Mouse (Mus musculus) heart, adult 18-20 months (tissue): ENCODE measurements around the gene Slc4a3. TPM values are rescaled to one million over a fixed set of nuclear protein-coding genes. Genes with fewer than 3 reads are reported as not detected.

Experiments
- DNase-seq, 2 experiments: peaks; one replicate each; pipeline ENCODE4 v3.0.0; 2021 to 2022; ENCODE audit warnings: mixed read lengths in 1 of 2
- long read RNA-seq, 2 experiments: library from polyadenylated mRNA; stranded (forward); transcript quantifications; one replicate each; pipeline ENCODE4 v2.0.0; 2021
- total RNA-seq, 2 experiments: library from RNA; stranded (reverse); gene quantifications; 2 replicates each; pipeline ENCODE4 v1.2.3; 2021

Gene Slc4a3
- total RNA-seq: 100 to 1,000 TPM; 249 to 266 TPM
- long read RNA-seq, experiment 1, partial matches to known transcripts: 122 of 226 reads
- long read RNA-seq, experiment 1, other reads (novel, unspliced or antisense): 104 of 226 reads
- long read RNA-seq, experiment 2, partial matches to known transcripts: 97 of 127 reads
- long read RNA-seq, experiment 2, other reads (novel, unspliced or antisense): 30 of 127 reads

DNA sequence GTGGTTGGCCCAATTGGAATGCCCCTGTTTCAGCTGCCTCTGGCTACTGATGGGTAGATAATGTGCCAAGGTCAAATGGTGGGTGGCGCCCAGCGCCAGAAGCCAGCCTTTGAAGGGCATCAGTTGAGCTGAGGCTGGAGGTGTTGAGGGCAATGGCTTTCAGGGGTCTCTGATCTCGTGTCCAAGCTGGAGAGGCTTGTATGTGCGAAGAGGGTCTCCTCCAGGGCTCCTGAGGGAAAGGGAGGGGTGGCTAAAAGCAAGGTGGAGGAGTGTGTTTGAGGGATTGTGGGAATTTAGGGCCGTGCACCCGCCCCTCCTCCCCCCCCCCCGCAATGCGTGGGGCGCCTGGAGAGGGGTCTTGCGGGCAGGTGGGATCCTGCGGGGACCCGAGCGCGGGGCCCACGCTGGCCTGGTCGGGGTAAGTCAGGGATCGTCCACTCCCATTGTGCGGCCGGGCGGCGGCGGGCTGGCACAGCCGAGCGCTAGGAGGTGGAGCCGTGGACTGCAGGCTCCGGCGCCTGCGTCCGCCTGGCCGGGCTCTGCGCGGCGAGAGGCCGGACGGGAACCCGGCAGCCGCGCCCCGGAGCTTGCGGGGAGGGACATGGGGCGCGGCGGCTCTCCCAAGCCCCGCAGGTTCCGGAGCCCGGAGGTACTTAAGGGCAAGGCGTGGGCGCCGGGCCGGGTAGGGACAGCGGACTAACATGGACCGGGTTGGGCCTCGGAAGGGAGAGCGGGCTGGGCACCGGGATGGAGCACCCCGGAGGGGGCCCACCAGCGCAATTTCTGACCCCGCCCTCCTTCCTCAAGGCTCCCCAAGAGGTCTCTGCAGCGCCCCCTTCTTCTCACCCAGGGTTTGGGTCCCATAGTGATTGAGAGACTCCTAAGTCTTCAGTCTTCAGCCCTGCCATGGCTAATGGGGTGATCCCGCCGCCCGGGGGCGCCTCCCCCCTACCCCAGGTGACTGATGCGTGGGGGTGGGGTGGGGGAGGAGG, at the start of gene Slc4a3:
Slc4a3 (plus strand) TSS at position 302 of the 992 bp plus-strand sequence.
- peak; percentile 70 to 74 for DNase-seq

DNA sequence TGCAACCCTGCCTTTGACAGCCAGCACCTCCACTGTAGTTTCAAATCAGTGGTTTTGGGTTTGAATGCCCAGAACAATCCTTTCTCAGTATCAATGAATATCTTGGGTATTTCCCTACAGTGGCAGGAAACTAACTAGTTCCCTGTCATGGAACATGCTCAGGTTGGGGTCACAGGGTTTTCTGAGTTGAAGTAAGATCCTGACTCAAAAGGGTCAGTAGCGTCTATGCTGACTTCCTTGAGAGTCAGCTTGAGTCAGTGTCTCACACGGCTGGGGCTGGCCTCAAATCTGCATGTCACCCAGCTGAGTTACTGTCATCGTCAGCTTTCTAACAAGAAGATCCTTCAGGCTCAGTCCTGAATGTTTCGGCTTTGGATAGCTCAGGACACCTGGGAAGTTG, 47.2 kb upstream of the Slc4a3 start:
- no peak for DNase-seq

DNA sequence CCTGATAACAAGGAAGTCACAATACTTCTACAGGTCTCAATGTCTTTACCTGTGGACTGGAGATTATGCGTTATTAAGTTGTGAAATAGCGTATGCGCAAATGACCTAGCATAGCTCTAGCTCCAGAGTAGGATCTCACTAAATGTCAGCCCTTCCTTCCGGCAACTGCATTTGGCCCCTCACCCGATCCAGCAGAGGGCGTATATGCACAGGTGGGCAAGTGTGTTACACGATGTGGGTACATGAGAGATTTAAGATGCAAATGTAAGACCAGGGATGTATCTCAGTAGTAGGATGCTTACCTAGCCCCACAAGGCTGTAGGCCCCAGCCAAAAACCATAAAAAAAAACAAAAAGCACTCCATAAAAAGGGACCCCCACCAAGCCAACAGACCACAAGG, 46.6 kb upstream of the Slc4a3 start:
- DNase-seq: no peak

DNA sequence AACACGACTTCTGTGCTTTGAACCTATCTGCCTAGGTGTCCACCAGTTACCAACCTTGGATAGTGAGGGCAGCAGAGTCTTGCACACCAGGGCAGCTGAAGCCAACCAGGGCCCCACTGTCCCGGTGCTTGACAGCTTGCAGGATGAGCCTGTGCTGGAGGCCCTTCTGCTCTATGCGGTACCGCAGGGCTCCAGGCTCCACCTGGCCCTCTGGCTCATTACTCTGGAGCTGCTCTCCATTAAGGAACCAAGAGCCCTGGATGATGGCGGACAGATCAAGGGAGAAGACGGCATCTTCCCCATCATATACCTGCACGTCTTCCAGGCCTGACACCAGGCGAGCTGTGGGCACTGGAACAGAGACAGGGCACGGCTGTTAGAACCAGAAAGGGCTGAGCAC, 44.2 kb upstream of the Slc4a3 start:
- DNase-seq: no peak

DNA sequence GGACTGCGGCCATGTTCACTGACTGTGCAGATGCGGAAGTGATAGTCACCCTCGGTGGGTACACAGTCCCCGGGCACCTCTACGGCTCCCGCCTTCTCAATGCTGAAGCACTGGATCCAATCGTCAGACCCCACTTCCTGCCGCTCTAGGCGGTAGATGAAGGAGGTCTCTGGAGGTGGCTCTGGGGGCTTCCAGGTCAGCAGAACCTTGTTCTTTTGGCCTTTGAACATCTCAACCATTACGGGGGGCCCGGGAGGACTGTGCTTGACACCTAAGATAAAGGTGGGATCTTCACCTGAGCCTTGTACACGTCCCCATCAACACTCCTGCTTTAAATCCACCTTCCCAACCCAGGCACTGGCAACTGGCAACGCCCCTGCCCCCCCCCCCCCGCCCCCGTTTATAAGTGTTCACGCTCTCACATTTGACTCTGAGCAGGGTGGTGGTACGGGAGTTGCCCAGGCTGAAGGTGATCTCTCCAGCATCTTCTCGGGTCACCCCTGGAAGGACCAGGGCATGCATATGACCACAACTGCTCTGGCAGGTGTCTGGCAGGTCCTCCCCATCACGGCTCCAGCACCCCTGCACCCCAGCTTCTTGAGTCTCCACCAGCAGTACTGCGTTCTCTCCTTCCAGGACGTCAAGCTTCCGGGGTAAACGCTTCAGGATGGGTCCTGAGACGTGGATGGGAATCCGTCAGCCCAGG, 43.0 kb upstream of the Slc4a3 start:
- no peak for DNase-seq

DNA sequence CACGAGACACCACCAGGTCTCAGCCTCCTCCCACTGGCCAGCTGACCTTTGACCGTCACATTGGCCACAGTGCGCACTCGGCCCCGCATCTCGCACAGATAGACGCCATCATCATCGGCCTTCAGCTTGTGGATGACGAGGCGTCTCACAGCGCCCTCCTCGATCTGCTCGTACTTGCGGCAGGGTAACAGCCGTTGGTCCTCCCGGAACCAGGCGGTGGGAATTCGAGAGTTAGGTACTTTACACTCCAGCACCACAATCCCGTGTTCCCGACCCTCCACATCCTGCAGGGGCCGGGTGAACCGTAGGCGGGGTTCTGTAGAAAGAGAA, 42.5 kb upstream of the Slc4a3 start:
- DNase-seq: no peak

DNA sequence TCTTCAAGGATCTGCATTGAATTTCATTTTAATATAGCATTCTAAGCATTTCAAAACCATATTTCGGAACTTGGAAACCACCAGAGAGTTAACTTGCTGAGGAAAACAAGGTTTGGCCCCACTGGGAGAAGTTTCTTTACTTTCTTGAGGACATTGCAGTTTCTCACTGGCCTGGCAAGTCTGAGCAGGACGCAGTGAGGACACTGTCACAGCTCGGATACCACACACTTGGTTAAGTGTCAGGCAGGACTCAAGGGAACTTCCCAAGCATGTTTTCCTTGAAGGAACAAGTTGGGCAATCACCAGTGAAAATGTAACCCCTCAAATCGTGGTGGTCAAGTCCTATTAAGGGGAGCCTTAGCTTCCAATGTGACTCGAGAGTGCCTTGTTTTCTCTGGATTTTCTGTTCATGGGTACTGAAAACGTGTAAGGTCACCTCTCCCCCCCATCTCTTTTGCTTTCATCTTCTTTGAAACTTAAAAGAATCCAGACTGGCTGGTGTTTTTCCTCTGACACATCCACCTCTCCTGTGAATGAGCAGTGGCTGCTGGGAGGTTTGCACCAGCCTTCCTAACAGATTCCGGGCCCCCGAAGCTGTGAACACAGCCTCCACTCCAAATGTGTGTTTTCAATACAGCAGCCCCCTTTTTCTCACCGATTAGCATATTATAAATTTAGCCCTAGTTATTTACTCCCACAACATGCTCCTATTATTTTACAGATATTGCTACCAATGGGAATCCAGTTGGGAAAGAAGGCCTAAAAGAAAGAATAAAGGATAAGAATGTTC, 41.6 kb upstream of the Slc4a3 start:
- DNase-seq: no peak

DNA sequence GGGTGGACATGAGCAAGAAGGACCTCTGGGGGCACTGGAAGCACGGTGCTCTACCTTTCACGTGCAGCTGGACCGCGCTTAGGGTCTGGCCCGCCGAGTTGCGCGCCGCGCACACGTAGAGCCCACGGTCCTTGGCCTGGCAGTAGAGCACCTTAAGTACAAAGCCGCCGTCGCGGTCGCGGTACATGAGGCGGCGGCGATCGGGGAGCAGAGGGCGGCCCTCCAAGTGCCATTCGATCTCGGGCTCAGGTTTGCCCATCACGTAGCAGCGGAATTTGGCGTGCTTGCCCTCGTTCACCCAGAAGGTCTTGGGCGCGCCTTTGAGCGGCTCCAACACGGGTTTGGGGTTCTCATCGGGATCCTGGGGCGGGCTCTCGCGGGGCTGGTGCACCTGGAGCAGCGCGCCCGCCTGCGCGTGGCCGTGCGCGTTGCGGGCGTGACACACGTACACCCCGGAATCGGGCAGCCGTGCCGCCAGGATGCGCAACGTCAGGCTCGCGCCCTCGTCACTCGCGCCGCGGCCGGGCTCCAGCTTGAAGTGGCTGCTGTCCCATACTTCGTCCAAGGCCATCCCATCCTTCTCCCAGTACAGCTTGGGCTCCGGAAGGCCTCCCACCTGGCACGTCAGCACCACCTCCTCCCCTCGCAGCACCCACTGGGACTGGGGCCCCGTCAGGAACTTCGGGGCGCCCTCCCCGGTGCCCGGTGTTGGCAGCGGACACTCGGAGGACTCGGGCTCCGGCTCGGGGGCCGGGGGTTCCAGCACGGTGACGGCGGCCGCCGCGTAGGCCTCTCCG, 40.7 kb upstream of the Slc4a3 start:
- DNase-seq: peak; percentile 77 to 79

DNA sequence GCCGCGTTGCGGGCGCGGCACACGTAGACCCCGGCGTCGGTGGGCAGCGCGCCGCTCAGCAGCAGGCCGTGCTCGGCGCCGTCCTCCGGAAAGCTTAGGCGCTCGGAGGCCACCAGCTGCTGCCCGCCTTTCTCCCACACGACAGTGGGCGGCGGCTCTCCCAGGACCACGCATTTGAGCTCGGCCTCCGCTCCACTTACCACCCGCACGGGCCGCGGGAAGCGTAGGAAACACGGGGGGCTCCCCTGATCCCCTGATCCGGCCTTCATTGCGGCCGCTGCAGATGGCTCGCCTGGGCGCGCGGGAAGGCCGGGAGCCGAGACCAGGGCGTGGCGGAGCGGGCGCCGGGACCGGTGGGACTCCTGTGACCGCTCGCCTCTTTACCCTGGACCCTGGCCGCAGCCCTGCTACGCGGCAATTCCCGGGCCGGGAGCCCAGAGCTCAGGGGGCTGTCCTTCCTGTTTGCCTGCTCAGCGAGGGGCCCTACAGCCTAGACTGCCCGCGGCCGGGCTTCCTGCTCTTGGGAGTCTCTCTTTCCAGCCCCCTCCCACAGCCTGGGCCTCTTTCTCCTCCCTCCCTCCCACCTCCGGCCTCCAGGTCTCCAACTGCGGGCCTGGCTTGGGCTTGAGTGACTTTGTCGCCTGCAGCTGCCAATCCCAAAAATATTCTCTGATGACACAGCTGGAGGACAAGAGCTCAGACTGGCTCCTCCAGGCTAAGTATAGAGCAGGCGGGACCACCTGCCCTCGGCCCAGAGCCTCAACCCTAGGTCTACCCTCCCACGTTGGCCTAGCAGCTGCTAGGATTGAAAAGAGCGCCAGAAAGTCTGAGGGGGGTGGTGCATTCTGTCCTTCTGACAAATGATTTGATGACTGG, 39.9 kb upstream of the Slc4a3 start, which contains the start of gene Obsl1:
Obsl1 (minus strand) TSS at position 497 of the 876 bp plus-strand sequence.
- peak; percentile 79 to 80 for DNase-seq

DNA sequence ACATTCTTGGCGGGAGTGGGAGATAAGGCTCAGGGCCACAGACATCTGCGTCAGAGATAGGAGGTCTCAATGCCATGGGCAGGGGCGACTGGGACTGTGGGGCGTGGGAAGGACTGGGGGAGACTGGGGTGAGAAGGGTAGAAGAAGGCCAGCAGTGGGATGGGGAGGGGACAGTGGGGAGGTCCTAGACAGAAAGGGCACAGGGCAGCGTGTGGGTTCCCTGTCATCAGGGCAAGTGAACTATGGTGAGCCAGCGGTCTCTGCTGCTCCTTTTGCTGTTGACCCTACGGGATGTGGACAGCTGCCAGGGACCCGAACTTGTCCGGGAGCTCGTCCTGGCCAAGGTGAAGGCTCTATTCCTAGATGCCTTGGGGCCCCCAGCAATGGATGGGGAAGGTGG, 39.1 kb upstream of the Slc4a3 start, which contains the start of gene Inha:
Inha (plus strand) TSS at position 72 of the 400 bp plus-strand sequence.
- DNase-seq: no peak

DNA sequence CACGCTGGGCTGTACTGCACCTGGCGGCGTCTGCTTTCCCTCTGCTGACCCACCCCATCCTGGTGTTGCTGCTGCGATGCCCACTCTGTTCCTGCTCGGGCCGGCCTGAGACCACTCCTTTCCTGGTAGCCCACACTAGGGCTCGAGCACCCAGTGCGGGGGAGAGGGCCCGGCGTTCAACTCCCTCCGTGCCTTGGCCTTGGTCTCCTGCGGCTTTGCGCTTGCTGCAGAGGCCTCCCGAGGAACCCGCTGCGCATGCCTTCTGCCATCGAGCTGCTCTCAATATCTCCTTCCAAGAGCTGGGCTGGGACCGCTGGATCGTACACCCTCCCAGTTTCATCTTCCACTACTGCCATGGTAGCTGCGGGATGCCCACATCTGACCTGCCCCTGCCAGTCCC, 36.5 kb upstream of the Slc4a3 start:
- DNase-seq: no peak

DNA sequence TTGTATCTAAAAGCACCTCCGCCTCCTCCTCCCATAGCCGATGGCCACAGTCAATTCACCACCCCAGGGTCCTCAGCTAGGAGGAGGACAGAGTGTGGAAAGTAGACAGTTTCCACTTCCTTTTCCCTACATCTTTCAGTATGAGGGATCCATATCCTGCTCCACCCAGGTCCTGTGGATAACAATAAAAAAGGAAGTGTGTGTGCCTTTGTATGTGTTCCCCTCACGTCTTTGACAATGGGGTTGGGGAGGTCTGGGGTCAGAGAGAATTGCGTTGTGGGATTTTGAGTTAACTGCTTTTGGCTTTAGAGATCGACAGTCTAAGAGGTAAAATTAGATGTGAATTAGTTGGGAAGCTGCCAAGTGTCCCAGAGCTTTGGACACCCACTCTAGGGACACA, 35.9 kb upstream of the Slc4a3 start:
- DNase-seq: peak in 1 of 2 experiments; percentile 27

DNA sequence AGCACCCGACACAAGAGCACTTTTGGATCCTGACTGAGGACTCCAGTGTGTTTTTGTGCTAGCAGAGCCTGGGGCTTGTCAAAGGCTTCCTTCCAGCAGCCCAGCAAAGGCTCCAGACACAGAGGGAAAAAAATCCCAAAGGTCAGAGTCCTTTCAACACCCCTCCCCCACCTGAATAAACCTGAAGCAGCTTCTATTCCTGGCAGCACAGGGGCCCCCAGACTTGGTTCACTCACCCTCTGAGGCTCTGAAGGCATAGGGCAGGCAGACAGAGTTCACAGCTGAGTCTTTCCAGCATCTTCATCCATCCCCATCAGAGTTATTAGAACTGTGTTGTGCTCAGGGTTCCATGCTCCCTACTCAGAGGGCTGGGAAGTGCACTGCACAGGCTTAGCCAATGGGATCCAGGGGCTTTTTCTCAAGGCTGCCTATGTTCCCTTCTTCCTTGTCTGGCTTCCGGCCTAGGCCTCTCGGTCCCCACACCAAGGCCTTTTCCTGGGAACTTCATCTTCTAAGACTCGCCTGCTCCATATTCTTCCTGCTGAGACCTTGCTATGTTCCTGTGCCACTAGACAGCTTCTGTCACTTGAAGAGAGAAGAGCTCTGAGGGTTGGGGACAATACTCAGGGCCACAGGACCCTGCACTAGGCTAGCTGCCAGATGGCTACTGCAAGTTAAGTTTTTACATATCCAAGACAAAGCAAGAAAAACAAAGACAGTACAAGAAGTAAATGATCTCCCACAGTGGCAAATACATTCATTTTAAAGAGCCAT, 34.4 kb upstream of the Slc4a3 start:
- no peak for DNase-seq

DNA sequence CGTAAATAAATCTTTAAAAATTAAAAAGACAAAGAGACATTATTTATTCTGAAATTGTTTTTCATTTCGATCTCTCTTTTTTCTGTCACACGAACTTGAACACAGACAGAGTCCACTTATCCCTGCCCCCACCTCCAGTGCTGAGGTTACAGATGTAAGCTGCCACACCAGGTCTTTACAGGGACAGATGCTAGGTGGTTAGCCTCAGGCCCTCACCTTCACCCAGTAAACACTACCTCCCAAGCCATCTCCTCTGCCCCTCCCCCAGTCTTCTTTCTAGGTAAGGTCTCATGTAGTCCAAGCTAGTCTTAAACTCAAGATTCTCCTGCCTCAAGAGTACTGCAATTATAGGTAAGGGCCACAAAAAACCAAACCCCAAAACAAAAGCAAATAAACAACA, 33.5 kb upstream of the Slc4a3 start:
- no peak for DNase-seq

DNA sequence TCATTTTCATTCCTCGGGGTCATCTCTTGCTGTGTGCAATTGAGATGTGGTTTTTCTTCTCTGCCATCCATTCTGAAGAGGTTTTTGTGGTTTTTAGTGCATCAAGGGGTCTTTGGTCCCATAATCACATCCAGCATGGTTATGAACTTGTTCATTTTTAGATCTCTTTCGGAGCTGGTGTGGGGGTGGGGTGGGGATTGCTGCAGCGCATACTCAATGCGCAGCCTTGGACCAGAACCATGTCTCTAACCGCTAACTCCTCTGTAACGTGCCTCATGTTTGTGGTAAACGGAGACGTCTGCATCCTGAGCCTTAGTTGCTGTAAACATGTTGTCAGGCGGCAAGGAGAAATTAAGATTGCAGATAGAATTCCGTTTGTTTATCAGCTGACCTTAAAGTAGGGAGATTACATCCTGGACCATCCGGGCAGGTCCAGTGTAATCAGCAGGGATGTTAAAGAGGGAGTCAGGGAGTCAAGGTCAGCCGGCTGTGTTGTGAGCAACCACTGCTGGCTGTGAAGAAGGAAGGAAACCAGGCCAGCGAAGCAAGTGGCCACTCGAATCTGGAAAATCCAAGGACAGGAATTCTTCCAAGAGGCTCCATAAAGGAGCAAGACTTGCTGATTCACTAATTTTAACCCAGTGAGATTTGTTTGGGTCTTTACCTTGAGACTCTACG, 29.2 kb upstream of the Slc4a3 start:
- DNase-seq: no peak

DNA sequence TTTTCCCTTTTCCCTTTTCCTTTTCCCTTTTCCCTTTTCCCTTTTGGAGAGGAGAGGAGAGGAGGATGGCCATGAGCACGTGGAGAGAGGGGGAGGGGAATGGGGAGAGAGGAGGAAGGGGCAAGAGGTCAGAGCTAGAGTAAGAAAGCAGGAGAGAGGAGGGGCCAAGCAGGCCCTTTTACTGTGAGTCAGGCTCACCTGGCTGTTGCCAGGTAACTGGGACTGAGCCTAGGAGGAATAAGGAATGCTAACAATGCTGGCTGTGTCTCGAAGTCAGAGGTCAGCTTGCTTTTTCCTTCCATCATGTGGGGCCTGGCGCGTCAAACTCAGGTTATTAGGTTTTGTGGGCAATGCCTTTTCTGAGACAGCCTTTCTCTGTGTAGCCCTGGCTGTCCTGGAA, 28.1 kb upstream of the Slc4a3 start:
- no peak for DNase-seq

DNA sequence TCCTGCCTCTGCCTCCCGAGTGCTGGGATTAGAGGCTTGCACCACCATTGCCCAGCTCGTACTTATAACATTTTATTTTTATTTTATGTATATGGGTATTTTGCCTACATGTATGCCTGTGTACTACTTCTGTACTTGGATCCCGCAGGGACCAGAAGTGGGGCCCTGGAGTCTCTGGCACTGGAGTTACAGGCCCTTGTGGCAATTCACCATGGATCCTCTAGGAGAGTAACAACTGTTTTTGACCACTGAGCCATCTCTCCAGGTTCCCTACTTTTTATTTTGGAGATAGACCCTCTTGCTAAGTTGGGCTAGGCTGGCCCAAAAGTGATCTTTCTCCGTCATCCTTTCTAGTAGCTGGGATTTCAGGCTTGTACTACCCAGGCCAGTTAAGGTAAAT, 27.6 kb upstream of the Slc4a3 start:
- no peak for DNase-seq

DNA sequence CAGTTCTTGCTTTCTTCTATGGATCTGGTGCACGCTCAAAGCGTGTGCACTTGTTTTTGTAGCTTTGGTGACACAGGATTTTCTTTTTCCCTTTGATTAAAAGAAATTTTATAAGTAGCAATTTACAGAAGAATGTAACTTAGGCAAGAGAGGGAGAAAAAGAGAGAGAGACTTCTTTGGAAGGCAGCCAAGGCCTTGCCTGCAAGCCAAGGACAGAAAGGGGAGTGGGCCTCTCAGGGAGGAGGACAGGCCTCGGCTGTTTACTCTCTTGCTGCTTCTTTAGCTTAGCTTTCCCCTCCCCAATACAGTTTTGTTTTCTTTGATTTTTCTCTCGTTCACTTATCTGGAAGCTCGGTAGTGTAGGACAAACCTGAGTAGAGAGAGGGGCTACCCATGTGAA, 26.5 kb upstream of the Slc4a3 start:
- DNase-seq: no peak
